Mouse (Mus musculus) gastrocnemius, postnatal 25 days (tissue): ENCODE measurements around the gene Cd5l. TPM values are rescaled to one million over a fixed set of nuclear protein-coding genes. Genes with fewer than 3 reads are reported as not detected.

Experiments used
- DNase-seq: peaks from one replicate; pipeline ENCODE4 v3.0.0; 2022
- total RNA-seq, 2 experiments: library from RNA; stranded (reverse); gene quantifications; 1 replicate in 1 of 2; 2 replicates in 1 of 2; pipeline ENCODE4 v1.2.3; 2021

Cd5l gene
- total RNA-seq, 2 experiments from 2014 or later, result 0.13 TPM; not detected in 1

- DNase-seq, result no peak
Observed at GRCm38 (mm10) chr3:87408171-87408570, 50.5 kb downstream of the Cd5l start.

- DNase-seq, result no peak
Observed at GRCm38 (mm10) chr3:87409196-87409935, 51.7 kb downstream of the Cd5l start.

- DNase-seq, result no peak
Observed at GRCm38 (mm10) chr3:87410605-87411004, 52.9 kb downstream of the Cd5l start.

GRCm38 (mm10) chr3:87411150-87411549 is 53.5 kb downstream of the Cd5l start:
- peak; percentile 12 for DNase-seq

- no peak for DNase-seq
Observed at GRCm38 (mm10) chr3:87420645-87421044, 63.0 kb downstream of the Cd5l start.

Other genes with a start within 250 kb of the Cd5l start
- gene Kirrel, start 183.1 kb upstream of the Cd5l start, total RNA-seq, result 1 to 10 TPM; 5.8 to 6.0 TPM
- 1 to 10 TPM; 2.2 to 2.5 TPM for gene Fcrls, start 94.1 kb upstream of the Cd5l start, total RNA-seq
- not detected for gene Fcrl1, start 18.5 kb downstream of the Cd5l start, total RNA-seq
- gene Fcrl5, start 77.9 kb downstream of the Cd5l start, total RNA-seq, result not detected
- 1 to 10 TPM; 8.3 to 8.7 TPM for gene Etv3, start 167.5 kb downstream of the Cd5l start, total RNA-seq